Mouse (Mus musculus) heart, embryonic 11.5 days (tissue): Measurements from ENCODE around the gene Sema3f. TPM values are rescaled to one million over a fixed set of nuclear protein-coding genes. Genes with fewer than 3 reads are reported as not detected.
"Not testable (repeated sequence)": the region's sequence is repeated elsewhere in the genome, so short reads cannot be mapped to it uniquely, and the experiment has no call there.

Experiments
- ATAC-seq: fragments of 200-750 bp; cut with Nextera tagmentation; replicated peaks from 2 replicates; pipeline ENCODE4 v1.8.0; 2017; ENCODE audit warnings: moderate library complexity; ENCODE audit not compliant: insufficient number of reproducible peaks, low FRiP score, low TSS enrichment
- H3K27ac ChIP-seq: fragments of 300-500 bp; sonication (generic); 2 replicates; pipeline ENCODE4 v1.5.1; 2014; ENCODE audit warnings: mild to moderate bottlenecking, low read depth, low read length
- H3K27me3 ChIP-seq: fragments of 300-500 bp; sonication (generic); 2 replicates; pipeline ENCODE4 v1.6.1; 2014; ENCODE audit warnings: mild to moderate bottlenecking, low read length, mixed read lengths; ENCODE audit not compliant: control insufficient read depth, insufficient read depth
- H3K36me3 ChIP-seq: fragments of 300-500 bp; sonication (generic); 2 replicates; pipeline ENCODE4 v1.6.1; 2014; ENCODE audit warnings: mild to moderate bottlenecking, low read length, moderate library complexity, mixed read lengths; ENCODE audit not compliant: control insufficient read depth, insufficient read depth
- H3K4me1 ChIP-seq: fragments of 300-500 bp; sonication (generic); 2 replicates; pipeline ENCODE4 v1.6.1; 2014; ENCODE audit warnings: low read length; ENCODE audit not compliant: control insufficient read depth, insufficient read depth
- H3K4me2 ChIP-seq: fragments of 300-500 bp; sonication (generic); 2 replicates; pipeline ENCODE4 v1.6.1; 2014; ENCODE audit warnings: mild to moderate bottlenecking, moderate library complexity
- H3K4me3 ChIP-seq: fragments of 300-500 bp; sonication (generic); 2 replicates; pipeline ENCODE4 v1.5.1; 2014; ENCODE audit warnings: low read depth, low read length
- H3K9ac ChIP-seq: fragments of 300-500 bp; sonication (generic); 2 replicates; pipeline ENCODE4 v1.6.1; 2014; ENCODE audit warnings: mild to moderate bottlenecking, low read depth, low read length, moderate library complexity
- H3K9me3 ChIP-seq: fragments of 300-500 bp; sonication (generic); replicated peaks from 2 replicates; pipeline ENCODE4 v1.6.1; 2016; ENCODE audit warnings: low read length; ENCODE audit not compliant: control insufficient read depth
- WGBS: fragments of 180-500 bp; shearing (Covaris S2); extraction: QIAGEN DNeasy Blood & Tissue Kit; methylation state at CpG from one replicate; pipeline ENCODE4 v1.1.7; 2014; ENCODE audit not compliant: insufficient replicate concordance; 5-methylcytosine and 5-hydroxymethylcytosine counted together
- polyA plus RNA-seq: library from polyadenylated mRNA; unstranded; fragments of >200 nt; fragmentation: Nextera tagmentation; extraction: Ambion mirVana; gene quantifications from 2 replicates; pipeline ENCODE4 v1.2.1, GENCODE M21; 2014

The Sema3f gene
- polyA plus RNA-seq, 1 experiment from 2014 or later, result 4.6 TPM

- Histone ChIP-seq H3K36me3 (0 out of 2 replicates have a peak, but pooled peaks cover 5% of the 10 kb centered on the region), H3K4me3 (no peak overlapping the region), H3K9ac (no peak overlapping the region), H3K27ac (no peak overlapping the region), H3K4me1 (peaks cover 22% of the 10 kb centered on the region), H3K4me2 (no peak overlapping the region), H3K9me3 (no peaks in the 10 kb centered on the region), H3K27me3 (no peaks in the 10 kb centered on the region)
- 78% methylated on average over 8 of the region's 8 CpGs for WGBS
- no peak for ATAC-seq
Measured at GRCm38 (mm10) chr9:107690391-107690790, 19.9 kb downstream of the Sema3f start.

- no peak overlapping the region for H3K9ac ChIP-seq
- H3K4me2 ChIP-seq, result no peak overlapping the region
- H3K27me3 ChIP-seq, result no peaks in the 10 kb centered on the region
- peaks cover 8% of the 10 kb centered on the region; the same call in 1 of the 2 replicates for H3K36me3 ChIP-seq
- no peak overlapping the region for H3K27ac ChIP-seq
- peaks cover 16% of the 10 kb centered on the region for H3K4me1 ChIP-seq
- no peaks in the 10 kb centered on the region for H3K9me3 ChIP-seq
- no peak for ATAC-seq
- H3K4me3 ChIP-seq, result no peak overlapping the region
- WGBS, result 64% methylated on average over 7 of the region's 7 CpGs
Measured at GRCm38 (mm10) chr9:107688939-107689338, 21.3 kb downstream of the Sema3f start.

GRCm38 (mm10) chr9:107688415-107688814 is 21.9 kb downstream of the Sema3f start:
- H3K27me3 ChIP-seq, result no peaks in the 10 kb centered on the region
- H3K36me3 ChIP-seq, result peaks cover 8% of the 10 kb centered on the region; the same call in 1 of the 2 replicates
- WGBS, result 75% methylated on average over 5 of the region's 5 CpGs
- no peak overlapping the region for H3K27ac ChIP-seq
- peaks cover 13% of the 10 kb centered on the region for H3K4me1 ChIP-seq
- H3K4me2 ChIP-seq, result no peak overlapping the region
- H3K9ac ChIP-seq, result no peak overlapping the region
- ATAC-seq, result no peak
- no peak overlapping the region for H3K4me3 ChIP-seq
- H3K9me3 ChIP-seq, result no peaks in the 10 kb centered on the region

GRCm38 (mm10) chr9:107685231-107685981 is 24.9 kb downstream of the Sema3f start:
- Histone ChIP-seq H3K27ac (no peak overlapping the region), H3K36me3 (peaks cover 5% of the 10 kb centered on the region; the same call in 1 of the 2 replicates), H3K4me3 (no peak overlapping the region), H3K9me3 (no peaks in the 10 kb centered on the region), H3K27me3 (peaks cover 1% of the 10 kb centered on the region; the same call in 1 of the 2 replicates), H3K9ac (no peak overlapping the region), H3K4me2 (no peak overlapping the region), H3K4me1 (peaks cover 4% of the 10 kb centered on the region; the same call in 1 of the 2 replicates)
- WGBS, result 38% methylated on average over 17 of the region's 17 CpGs
- 0 out of 2 replicates have a peak, but pooled peaks have one; percentile 27 for ATAC-seq

- no peak for ATAC-seq
- Histone ChIP-seq H3K36me3 (peaks cover 5% of the 10 kb centered on the region; the same call in 1 of the 2 replicates), H3K4me3 (no peak overlapping the region), H3K27ac (no peak overlapping the region), H3K4me2 (no peak overlapping the region), H3K27me3 (peaks cover 15% of the 10 kb centered on the region), H3K9me3 (no peaks in the 10 kb centered on the region), H3K4me1 (peaks cover 4% of the 10 kb centered on the region; the same call in 1 of the 2 replicates), H3K9ac (no peak overlapping the region)
- WGBS, result 89% methylated on average over 20 of the region's 20 CpGs
Measured at GRCm38 (mm10) chr9:107682405-107682804, 27.9 kb downstream of the Sema3f start.

GRCm38 (mm10) chr9:107679501-107679900 is 30.8 kb downstream of the Sema3f start, which contains the start of gene Gnat1:
TSS of gene Gnat1 (minus strand) at chr9:107679712.
- no peak within 1 kb of the TSS for H3K27ac ChIP-seq
- no peak within 1 kb of the TSS for H3K9ac ChIP-seq
- peaks cover 42% of the 10 kb centered on the region for H3K27me3 ChIP-seq
- ATAC-seq, result no peak
- 41% methylated on average over 5 of the region's 5 CpGs for WGBS
- H3K4me1 ChIP-seq, result 0 out of 2 replicates have a peak, but pooled peaks cover 8% of the 10 kb centered on the region
- no peaks in the 10 kb centered on the region for H3K9me3 ChIP-seq
- no peak within 1 kb of the TSS for H3K4me3 ChIP-seq
- H3K4me2 ChIP-seq, result no peak within 1 kb of the TSS
- peaks cover 3% of the 10 kb centered on the region; the same call in 1 of the 2 replicates for H3K36me3 ChIP-seq

- Histone ChIP-seq H3K36me3 (no peaks in the 10 kb centered on the region), H3K9me3 (no peaks in the 10 kb centered on the region), H3K4me2 (no peak overlapping the region), H3K4me1 (0 out of 2 replicates have a peak, but pooled peaks cover 8% of the 10 kb centered on the region), H3K4me3 (no peak overlapping the region), H3K9ac (no peak overlapping the region), H3K27ac (no peak overlapping the region), H3K27me3 (peaks cover 48% of the 10 kb centered on the region)
- WGBS, result 83% methylated on average over 2 of the region's 2 CpGs
- ATAC-seq, result no peak
Measured at GRCm38 (mm10) chr9:107678861-107679260, 31.4 kb downstream of the Sema3f start.

- not testable (repeated sequence) for H3K4me1 ChIP-seq, H3K9me3 ChIP-seq, H3K27ac ChIP-seq, H3K36me3 ChIP-seq, H3K4me2 ChIP-seq, H3K4me3 ChIP-seq, ATAC-seq, H3K9ac ChIP-seq
- WGBS, result 32% methylated on average over 14 of the region's 14 CpGs
- peaks cover 51% of the 10 kb centered on the region for H3K27me3 ChIP-seq
Measured at GRCm38 (mm10) chr9:107677819-107678526, 32.3 kb downstream of the Sema3f start.
